Mouse (Mus musculus): ENCODE measurements around the gene Jtb.

DNA sequence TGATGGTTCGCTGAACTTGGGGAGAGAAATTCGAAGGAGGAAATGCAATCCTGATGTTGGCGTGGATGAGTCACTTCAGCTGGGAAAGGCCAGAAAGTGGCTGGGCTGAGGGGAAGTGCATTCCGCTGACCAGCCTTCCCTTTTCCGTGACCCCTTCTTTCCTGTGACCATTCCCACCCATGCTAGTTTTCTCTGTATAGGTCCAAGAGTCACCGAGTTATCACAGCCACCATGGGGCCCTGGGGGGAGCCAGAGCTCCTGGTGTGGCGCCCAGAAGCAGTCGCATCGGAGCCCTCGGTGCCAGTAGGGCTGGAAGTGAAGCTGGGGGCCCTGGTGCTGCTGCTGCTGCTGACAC, 17.3 kb downstream of the Jtb start:
- TF ChIP-seq POLR2A (IDR thresholded peaks at IDR 0.05; ENCODE audit: low read depth, low read length) (no peak), CTCF (IDR thresholded peaks at IDR 0.05; ENCODE audit: extremely low read depth, insufficient read length, insufficient replicate concordance, low read depth, low read length) (no peak)

Data from small intestine, adult 2 months (tissue).